Mouse (Mus musculus) lung, postnatal 0 days (tissue): ENCODE measurements around the gene Dock4. TPM values are rescaled to one million over a fixed set of nuclear protein-coding genes. Genes with fewer than 3 reads are reported as not detected.

Source experiments
- ATAC-seq: fragments of 200-750 bp; cut with Nextera tagmentation; 2 replicates; pipeline ENCODE4 v1.8.0; 2017; ENCODE audit warnings: moderate library complexity
- DNase-seq: peaks from one replicate; pipeline ENCODE4 v3.0.0-alpha.2; 2016; ENCODE audit warnings: low spot score
- H3K27ac ChIP-seq: fragments of 300-500 bp; sonication (generic); 2 replicates; pipeline ENCODE4 v1.5.1; 2014; ENCODE audit warnings: antibody characterized with exemption, mild to moderate bottlenecking, low read length, mixed read lengths
- H3K27me3 ChIP-seq: fragments of 300-500 bp; sonication (generic); replicated peaks from 2 replicates; pipeline ENCODE4 v1.6.1; 2014; ENCODE audit warnings: low read length, mixed read lengths; ENCODE audit not compliant: insufficient read depth
- H3K36me3 ChIP-seq: fragments of 300-500 bp; sonication (generic); 2 replicates; pipeline ENCODE4 v1.6.1; 2014; ENCODE audit warnings: low read length, mixed read lengths; ENCODE audit not compliant: insufficient read depth
- H3K4me1 ChIP-seq: fragments of 300-500 bp; sonication (generic); 2 replicates; pipeline ENCODE4 v1.6.1; 2014; ENCODE audit warnings: antibody characterized with exemption, low read depth, low read length, mixed read lengths; ENCODE audit not compliant: insufficient read depth
- H3K4me2 ChIP-seq: fragments of 300-500 bp; sonication (generic); replicated peaks from 2 replicates; pipeline ENCODE4 v1.6.1; 2014; ENCODE audit warnings: low read depth, mild to moderate bottlenecking, low read length, moderate library complexity, mixed read lengths
- H3K4me3 ChIP-seq: fragments of 300-500 bp; sonication (generic); 2 replicates; pipeline ENCODE4 v1.5.1; 2014; ENCODE audit warnings: low read depth, low read length
- H3K9ac ChIP-seq: fragments of 300-500 bp; sonication (generic); replicated peaks from 2 replicates; pipeline ENCODE4 v1.6.1; 2014; ENCODE audit warnings: low read depth, mild to moderate bottlenecking
- H3K9me3 ChIP-seq: fragments of 300-500 bp; sonication (generic); 2 replicates; pipeline ENCODE4 v1.6.1; 2016; ENCODE audit warnings: low read length, mixed read lengths
- CTCF ChIP-seq: IDR thresholded peaks from 2 replicates; pipeline ENCODE4 v1.5.1; 2016; ENCODE audit warnings: antibody characterized with exemption, mild to moderate bottlenecking
- EP300 ChIP-seq: IDR thresholded peaks from 2 replicates; pipeline ENCODE4 v1.6.1; 2016; ENCODE audit warnings: antibody characterized with exemption, mild to moderate bottlenecking, control low read depth
- WGBS: fragments of 180-500 bp; shearing (Covaris S2); extraction: QIAGEN DNeasy Blood & Tissue Kit; methylation state at CpG from one replicate; pipeline ENCODE4 v1.1.7; 2014; 5-methylcytosine and 5-hydroxymethylcytosine counted together
- polyA plus RNA-seq: library from polyadenylated mRNA; unstranded; fragments of >200 nt; fragmentation: Nextera tagmentation; extraction: Ambion mirVana; gene quantifications from 2 replicates; pipeline ENCODE4 v1.2.1, GENCODE M21; 2015

The Dock4 gene
- polyA plus RNA-seq, 1 experiment from 2014 or later, result 18.5 TPM

GRCm38 (mm10) chr12:40512370-40512693 lies 66.6 kb downstream of the Dock4 start:
- no peak for DNase-seq
- 70% methylated on average over 2 of the region's 2 CpGs for WGBS
- no peak overlapping the region for H3K27ac ChIP-seq

GRCm38 (mm10) chr12:40512994-40513393 lies 67.2 kb downstream of the Dock4 start:
- no peaks in the 10 kb centered on the region for H3K27me3 ChIP-seq
- TF ChIP-seq EP300, result no peak
- no peak for TF ChIP-seq CTCF
- H3K36me3 ChIP-seq, result no peaks in the 10 kb centered on the region
- no peak overlapping the region for H3K4me2 ChIP-seq
- no peak for ATAC-seq
- no peak overlapping the region for H3K9ac ChIP-seq
- H3K4me3 ChIP-seq, result no peak overlapping the region
- DNase-seq, result no peak
- no peaks in the 10 kb centered on the region for H3K9me3 ChIP-seq
- no peak overlapping the region for H3K27ac ChIP-seq
- 89% methylated on average over 7 of the region's 7 CpGs for WGBS
- 0 out of 2 replicates have a peak, but pooled peaks cover 3% of the 10 kb centered on the region for H3K4me1 ChIP-seq

More at GRCm38 (mm10) chr12:40512370-40512693, 66.6 kb downstream of the Dock4 start:
- no peaks in the 10 kb centered on the region for H3K36me3 ChIP-seq
- no peak overlapping the region for H3K4me2 ChIP-seq
- H3K27me3 ChIP-seq, result no peaks in the 10 kb centered on the region
- no peak for ATAC-seq
- H3K9ac ChIP-seq, result no peak overlapping the region
- TF ChIP-seq EP300 (no peak), CTCF (no peak)
- H3K9me3 ChIP-seq, result no peaks in the 10 kb centered on the region
- no peak overlapping the region for H3K4me3 ChIP-seq
- H3K4me1 ChIP-seq, result 0 out of 2 replicates have a peak, but pooled peaks cover 3% of the 10 kb centered on the region

DNA sequence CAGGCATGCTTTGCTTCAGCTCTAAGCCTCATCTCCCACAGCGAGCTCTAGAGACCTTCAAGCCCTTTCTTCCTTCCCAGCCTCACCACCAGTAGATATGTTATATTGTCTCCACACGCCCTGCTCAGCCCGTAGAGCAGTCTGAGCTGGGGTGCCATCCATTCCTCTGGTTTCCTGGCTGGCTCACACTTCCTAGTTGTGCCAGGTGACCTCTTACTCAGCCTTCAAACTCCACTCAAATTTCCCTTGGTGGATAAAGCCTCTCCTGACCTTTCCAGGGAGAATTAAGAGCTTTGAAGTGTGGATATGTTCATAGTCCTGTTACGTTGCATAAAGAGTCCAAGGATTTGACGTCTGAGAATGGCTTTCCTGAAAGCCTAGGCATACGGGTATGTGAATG lies 68.3 kb downstream of the Dock4 start:
- Histone ChIP-seq H3K4me1 (0 out of 2 replicates have a peak, but pooled peaks cover 3% of the 10 kb centered on the region), H3K9ac (no peak overlapping the region), H3K27me3 (no peaks in the 10 kb centered on the region), H3K4me2 (no peak overlapping the region), H3K36me3 (no peaks in the 10 kb centered on the region), H3K9me3 (no peaks in the 10 kb centered on the region), H3K27ac (no peak overlapping the region), H3K4me3 (no peak overlapping the region)
- DNase-seq, result no peak
- 59% methylated on average over 6 of the region's 6 CpGs for WGBS
- no peak for TF ChIP-seq CTCF
- no peak for TF ChIP-seq EP300
- no peak for ATAC-seq

DNA sequence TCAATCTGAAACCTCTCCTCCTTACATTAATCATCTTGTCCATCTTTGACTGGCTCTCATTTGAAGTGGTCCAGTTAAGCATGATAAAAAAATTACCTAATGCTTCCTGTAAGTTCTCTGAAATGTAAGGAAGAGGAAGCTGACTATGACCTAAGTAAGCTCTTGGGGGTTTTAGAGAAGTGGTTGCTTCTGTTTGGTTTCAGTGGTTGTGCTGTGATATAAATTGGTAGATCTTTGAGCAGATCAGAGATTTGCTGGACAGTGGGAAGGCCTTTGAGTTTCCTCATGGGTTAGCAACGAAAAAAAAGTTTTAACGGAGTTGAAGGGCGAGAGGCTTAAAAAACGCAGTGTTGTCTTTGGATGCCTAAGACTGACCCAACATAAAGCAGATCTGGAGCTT lies 76.7 kb downstream of the Dock4 start:
- no peak overlapping the region for H3K9ac ChIP-seq
- H3K4me3 ChIP-seq, result no peak overlapping the region
- ATAC-seq (no peak), DNase-seq (peak; percentile 40)
- WGBS, result 91% methylated on average over 4 of the region's 4 CpGs
- no peak overlapping the region for H3K4me2 ChIP-seq
- H3K9me3 ChIP-seq, result no peaks in the 10 kb centered on the region
- TF ChIP-seq EP300 (no peak), CTCF (no peak)
- no peak overlapping the region for H3K27ac ChIP-seq
- no peaks in the 10 kb centered on the region for H3K4me1 ChIP-seq
- H3K27me3 ChIP-seq, result no peaks in the 10 kb centered on the region
- H3K36me3 ChIP-seq, result no peaks in the 10 kb centered on the region

GRCm38 (mm10) chr12:40523020-40523419 lies 77.3 kb downstream of the Dock4 start:
- 83% methylated on average over 4 of the region's 4 CpGs for WGBS
- no peak for DNase-seq
- no peak overlapping the region for H3K9ac ChIP-seq
- TF ChIP-seq EP300 (no peak), CTCF (no peak)
- H3K4me3 ChIP-seq, result no peak overlapping the region
- no peaks in the 10 kb centered on the region for H3K27me3 ChIP-seq
- H3K4me1 ChIP-seq, result no peaks in the 10 kb centered on the region
- ATAC-seq, result no peak
- H3K4me2 ChIP-seq, result no peak overlapping the region
- no peaks in the 10 kb centered on the region for H3K9me3 ChIP-seq
- H3K36me3 ChIP-seq, result no peaks in the 10 kb centered on the region
- H3K27ac ChIP-seq, result no peak overlapping the region

GRCm38 (mm10) chr12:40525045-40525444 lies 79.3 kb downstream of the Dock4 start:
- Histone ChIP-seq H3K4me1 (no peaks in the 10 kb centered on the region), H3K27ac (no peak overlapping the region), H3K4me3 (no peak overlapping the region), H3K9ac (no peak overlapping the region), H3K27me3 (no peaks in the 10 kb centered on the region), H3K4me2 (no peak overlapping the region), H3K9me3 (no peaks in the 10 kb centered on the region), H3K36me3 (no peaks in the 10 kb centered on the region)
- ATAC-seq (no peak), DNase-seq (no peak)
- TF ChIP-seq CTCF, result no peak
- TF ChIP-seq EP300, result no peak
- 34% methylated on average over 3 of the region's 3 CpGs for WGBS
